Mouse (Mus musculus) heart, embryonic 15.5 days (tissue): ENCODE measurements around the gene Lrp4. TPM values are rescaled to one million over a fixed set of nuclear protein-coding genes. Genes with fewer than 3 reads are reported as not detected.
"Not testable (repeated sequence)": the region's sequence is repeated elsewhere in the genome, so short reads cannot be mapped to it uniquely, and the experiment has no call there.

Source experiments
- ATAC-seq: fragments of 200-750 bp; cut with Nextera tagmentation; replicated peaks from 2 replicates; pipeline ENCODE4 v1.8.0; 2017; ENCODE audit warnings: low read depth, moderate TSS enrichment; ENCODE audit not compliant: insufficient number of reproducible peaks, insufficient read depth, low FRiP score
- H3K27ac ChIP-seq: fragments of 300-500 bp; sonication (generic); 2 replicates; pipeline ENCODE4 v1.5.1; 2015; ENCODE audit warnings: mild to moderate bottlenecking, inconsistent platforms
- H3K27me3 ChIP-seq: fragments of 300-500 bp; sonication (generic); 2 replicates; pipeline ENCODE4 v1.6.1; 2015; ENCODE audit warnings: inconsistent platforms
- H3K36me3 ChIP-seq: fragments of 300-500 bp; sonication (generic); 2 replicates; pipeline ENCODE4 v1.6.1; 2015; ENCODE audit warnings: mild to moderate bottlenecking, inconsistent platforms
- H3K4me1 ChIP-seq: fragments of 300-500 bp; sonication (generic); replicated peaks from 2 replicates; pipeline ENCODE4 v1.6.1; 2015; ENCODE audit warnings: inconsistent platforms
- H3K4me2 ChIP-seq: fragments of 300-500 bp; sonication (generic); 2 replicates; pipeline ENCODE4 v1.6.1; 2015; ENCODE audit warnings: inconsistent platforms, mild to moderate bottlenecking, moderate library complexity
- H3K4me3 ChIP-seq: fragments of 300-500 bp; sonication (generic); 2 replicates; pipeline ENCODE4 v1.5.1; 2015; ENCODE audit warnings: mild to moderate bottlenecking, inconsistent platforms
- H3K9ac ChIP-seq: fragments of 300-500 bp; sonication (generic); 2 replicates; pipeline ENCODE4 v1.6.1; 2015; ENCODE audit warnings: mild to moderate bottlenecking, inconsistent platforms
- H3K9me3 ChIP-seq: fragments of 300-500 bp; sonication (generic); replicated peaks from 2 replicates; pipeline ENCODE4 v1.6.1; 2016; ENCODE audit warnings: inconsistent platforms
- WGBS: fragments of 180-500 bp; shearing (Covaris S2); methylation state at CpG from one replicate; pipeline ENCODE4 v1.1.7; 2015; ENCODE audit warnings: mixed read lengths; 5-methylcytosine and 5-hydroxymethylcytosine counted together
- polyA plus RNA-seq: library from polyadenylated mRNA; unstranded; fragments of >200 nt; fragmentation: Nextera tagmentation; extraction: Ambion mirVana; gene quantifications from 2 replicates; pipeline ENCODE4 v1.2.1, GENCODE M21; 2015

Lrp4 gene
- polyA plus RNA-seq, 1 experiment from 2014 or later: 3.8 TPM

GRCm38 (mm10) chr2:91465934-91466333 is 8.6 kb downstream of the Lrp4 start:
- 69% methylated on average over 3 of the region's 3 CpGs for WGBS
- no peaks in the 10 kb centered on the region for H3K36me3 ChIP-seq
- no peak overlapping the region for H3K27ac ChIP-seq
- no peak overlapping the region for H3K9ac ChIP-seq
- no peak for ATAC-seq
- H3K4me3 ChIP-seq: no peak overlapping the region
- H3K4me1 ChIP-seq: peaks cover 29% of the 10 kb centered on the region
- no peaks in the 10 kb centered on the region for H3K9me3 ChIP-seq
- no peaks in the 10 kb centered on the region for H3K27me3 ChIP-seq
- no peak overlapping the region for H3K4me2 ChIP-seq

GRCm38 (mm10) chr2:91467613-91468012 is 10.3 kb downstream of the Lrp4 start:
- H3K27ac ChIP-seq: no peak overlapping the region
- no peak overlapping the region for H3K4me2 ChIP-seq
- WGBS: 56% methylated on average over 8 of the region's 8 CpGs

GRCm38 (mm10) chr2:91470055-91470647 is 12.8 kb downstream of the Lrp4 start:
- Histone ChIP-seq H3K27me3 (no peaks in the 10 kb centered on the region), H3K4me2 (no peak overlapping the region), H3K9me3 (no peaks in the 10 kb centered on the region), H3K4me3 (no peak overlapping the region), H3K36me3 (peaks cover 15% of the 10 kb centered on the region), H3K9ac (no peak overlapping the region), H3K4me1 (peaks cover 2% of the 10 kb centered on the region; the same call in 1 of the 2 replicates), H3K27ac (no peak overlapping the region)
- 45% methylated on average over 7 of the region's 7 CpGs for WGBS
- ATAC-seq: no peak

More at GRCm38 (mm10) chr2:91467613-91468012, 10.3 kb downstream of the Lrp4 start:
- Histone ChIP-seq H3K36me3 (no peaks in the 10 kb centered on the region), H3K4me3 (no peak overlapping the region), H3K4me1 (peaks cover 12% of the 10 kb centered on the region), H3K27me3 (no peaks in the 10 kb centered on the region), H3K9me3 (no peaks in the 10 kb centered on the region), H3K9ac (no peak overlapping the region)
- ATAC-seq: no peak

GRCm38 (mm10) chr2:91474358-91474757 is 17.0 kb downstream of the Lrp4 start:
- peaks cover 40% of the 10 kb centered on the region for H3K36me3 ChIP-seq
- peaks cover 17% of the 10 kb centered on the region for H3K4me1 ChIP-seq
- H3K9me3 ChIP-seq: no peaks in the 10 kb centered on the region
- WGBS: 73% methylated on average over 12 of the region's 12 CpGs
- no peak for ATAC-seq
- no peak overlapping the region for H3K4me3 ChIP-seq
- no peak overlapping the region for H3K9ac ChIP-seq
- H3K27ac ChIP-seq: no peak overlapping the region
- no peak overlapping the region for H3K4me2 ChIP-seq
- H3K27me3 ChIP-seq: no peaks in the 10 kb centered on the region

- no peaks in the 10 kb centered on the region for H3K9me3 ChIP-seq
- H3K36me3 ChIP-seq: peaks cover 40% of the 10 kb centered on the region
- H3K4me3 ChIP-seq: no peak overlapping the region
- H3K9ac ChIP-seq: no peak overlapping the region
- H3K27ac ChIP-seq: no peak overlapping the region
- H3K4me2 ChIP-seq: no peak overlapping the region
- 69% methylated on average over 7 of the region's 7 CpGs for WGBS
- no peaks in the 10 kb centered on the region for H3K27me3 ChIP-seq
- ATAC-seq: no peak
- peaks cover 15% of the 10 kb centered on the region for H3K4me1 ChIP-seq
Measured at GRCm38 (mm10) chr2:91475791-91476190, 18.5 kb downstream of the Lrp4 start.

GRCm38 (mm10) chr2:91476251-91476661 is 18.9 kb downstream of the Lrp4 start:
- ATAC-seq: peak; percentile 47; the same call in 1 of the 2 replicates
- WGBS: 46% methylated on average over 17 of the region's 17 CpGs
- Histone ChIP-seq H3K4me3 (no peak overlapping the region), H3K4me1 (peaks cover 15% of the 10 kb centered on the region), H3K36me3 (peaks cover 40% of the 10 kb centered on the region), H3K9ac (no peak overlapping the region), H3K27me3 (no peaks in the 10 kb centered on the region), H3K9me3 (no peaks in the 10 kb centered on the region), H3K4me2 (no peak overlapping the region), H3K27ac (no peak overlapping the region; the same call in 1 of the 2 replicates)

- no peak overlapping the region; the same call in 1 of the 2 replicates for H3K27ac ChIP-seq
- H3K4me2 ChIP-seq: no peak overlapping the region
- H3K9me3 ChIP-seq: no peaks in the 10 kb centered on the region
- no peak overlapping the region for H3K4me3 ChIP-seq
- ATAC-seq: no peak
- peaks cover 42% of the 10 kb centered on the region for H3K36me3 ChIP-seq
- H3K27me3 ChIP-seq: no peaks in the 10 kb centered on the region
- no peak overlapping the region for H3K9ac ChIP-seq
- 76% methylated on average over 7 of the region's 7 CpGs for WGBS
- H3K4me1 ChIP-seq: peaks cover 15% of the 10 kb centered on the region
Measured at GRCm38 (mm10) chr2:91476841-91477240, 19.5 kb downstream of the Lrp4 start.

- Histone ChIP-seq H3K36me3 (peaks cover 35% of the 10 kb centered on the region), H3K9me3 (no peaks in the 10 kb centered on the region), H3K9ac (no peak overlapping the region), H3K4me2 (no peak overlapping the region), H3K27ac (no peak overlapping the region), H3K4me1 (peaks cover 15% of the 10 kb centered on the region), H3K4me3 (no peak overlapping the region), H3K27me3 (no peaks in the 10 kb centered on the region)
- WGBS: 91% methylated on average over 9 of the region's 9 CpGs
- no peak for ATAC-seq
Measured at GRCm38 (mm10) chr2:91480399-91480801, 23.1 kb downstream of the Lrp4 start.

GRCm38 (mm10) chr2:91480805-91481514 is 23.6 kb downstream of the Lrp4 start:
- H3K27ac ChIP-seq: no peak overlapping the region
- no peaks in the 10 kb centered on the region for H3K27me3 ChIP-seq
- H3K9me3 ChIP-seq: no peaks in the 10 kb centered on the region
- no peak overlapping the region for H3K4me3 ChIP-seq
- H3K9ac ChIP-seq: no peak overlapping the region
- H3K36me3 ChIP-seq: peaks cover 34% of the 10 kb centered on the region
- 65% methylated on average over 6 of the region's 6 CpGs for WGBS
- ATAC-seq: peak; percentile 66; the same call in 1 of the 2 replicates
- no peak overlapping the region for H3K4me2 ChIP-seq
- H3K4me1 ChIP-seq: peaks cover 11% of the 10 kb centered on the region

- H3K27me3 ChIP-seq: no peaks in the 10 kb centered on the region
- 79% methylated on average over 4 of the region's 4 CpGs for WGBS
- no peak overlapping the region for H3K4me2 ChIP-seq
- peaks cover 43% of the 10 kb centered on the region for H3K36me3 ChIP-seq
- no peaks in the 10 kb centered on the region for H3K4me1 ChIP-seq
- H3K27ac ChIP-seq: no peak overlapping the region
- H3K9ac ChIP-seq: no peak overlapping the region
- ATAC-seq: no peak
- H3K4me3 ChIP-seq: no peak overlapping the region
- no peaks in the 10 kb centered on the region for H3K9me3 ChIP-seq
Measured at GRCm38 (mm10) chr2:91484698-91485097, 27.4 kb downstream of the Lrp4 start.

GRCm38 (mm10) chr2:91485256-91485655 is 27.9 kb downstream of the Lrp4 start:
- peaks cover 47% of the 10 kb centered on the region for H3K36me3 ChIP-seq
- no peak overlapping the region for H3K9ac ChIP-seq
- 68% methylated on average over 6 of the region's 6 CpGs for WGBS
- H3K4me3 ChIP-seq: no peak overlapping the region
- no peak overlapping the region for H3K4me2 ChIP-seq
- ATAC-seq: no peak
- H3K9me3 ChIP-seq: no peaks in the 10 kb centered on the region
- H3K27me3 ChIP-seq: no peaks in the 10 kb centered on the region
- no peak overlapping the region for H3K27ac ChIP-seq
- H3K4me1 ChIP-seq: no peaks in the 10 kb centered on the region

GRCm38 (mm10) chr2:91487295-91487694 is 30.0 kb downstream of the Lrp4 start:
- ATAC-seq, H3K27ac ChIP-seq, H3K9ac ChIP-seq, H3K4me3 ChIP-seq, H3K27me3 ChIP-seq, H3K9me3 ChIP-seq, H3K4me1 ChIP-seq, H3K4me2 ChIP-seq: not testable (repeated sequence)
- 55% methylated on average over 3 of the region's 3 CpGs for WGBS
- peaks cover 59% of the 10 kb centered on the region for H3K36me3 ChIP-seq
